Mouse (Mus musculus) liver (tissue): Measurements from ENCODE around the gene Leo1.
"Not testable (repeated sequence)": the region's sequence is repeated elsewhere in the genome, so short reads cannot be mapped to it uniquely, and the experiment has no call there.

Experiments
- DNase-seq: peaks from one replicate; pipeline ENCODE4 v3.0.0-alpha.2; 2020; ENCODE audit warnings: mixed read lengths

Leo1 gene

GRCm38 (mm10) chr9:75479106-75479725 lies 37.9 kb downstream of the Leo1 start:
- DNase-seq = no peak

DNA sequence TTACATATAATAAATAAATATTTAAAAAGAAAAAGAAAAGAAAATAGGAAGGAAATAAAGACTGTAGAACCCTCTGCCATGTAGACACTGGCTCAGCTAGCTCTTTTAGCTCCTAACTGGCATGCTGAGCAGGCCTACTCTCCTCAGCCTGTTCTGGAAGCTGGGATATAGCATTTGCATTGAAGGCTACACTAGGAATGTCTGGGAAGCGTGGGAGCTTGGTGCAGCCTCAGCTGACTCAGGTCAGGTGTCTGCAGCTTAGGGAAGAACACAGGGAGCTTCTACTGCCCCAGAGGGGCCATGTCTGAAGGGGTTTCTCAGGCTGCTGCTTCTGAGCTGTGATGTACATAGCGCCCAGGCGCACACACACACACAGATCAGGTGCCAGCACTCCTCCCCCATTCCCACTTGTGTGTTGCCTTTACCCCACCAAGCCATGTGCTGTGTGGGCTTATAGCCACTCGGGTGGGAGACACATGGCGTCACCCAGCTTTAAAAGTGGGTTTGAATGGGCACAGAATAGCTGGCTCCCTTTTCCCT lies 39.3 kb downstream of the Leo1 start:
- no peak for DNase-seq

GRCm38 (mm10) chr9:75485231-75485630 lies 43.9 kb downstream of the Leo1 start:
- DNase-seq = no peak

DNA sequence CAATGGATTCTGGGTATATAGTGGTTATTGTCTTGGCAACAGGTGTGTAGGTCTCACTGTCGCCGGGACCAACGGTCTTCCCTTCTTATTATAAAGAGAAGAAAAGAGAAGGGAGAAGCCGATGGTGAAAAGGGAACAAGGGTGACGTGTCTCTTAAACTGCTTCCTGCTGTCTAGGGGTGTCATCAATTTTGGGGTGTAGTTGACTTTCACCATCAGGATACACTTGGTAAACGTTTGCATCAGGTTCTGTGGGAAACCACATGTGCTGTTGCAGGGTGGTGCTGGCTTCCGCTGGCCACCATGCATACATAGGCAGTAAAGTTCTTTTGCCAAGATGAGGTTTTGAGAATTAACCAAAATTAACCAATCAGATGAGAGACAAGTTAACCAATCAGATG lies 46.9 kb downstream of the Leo1 start:
- not testable (repeated sequence) for DNase-seq

DNA sequence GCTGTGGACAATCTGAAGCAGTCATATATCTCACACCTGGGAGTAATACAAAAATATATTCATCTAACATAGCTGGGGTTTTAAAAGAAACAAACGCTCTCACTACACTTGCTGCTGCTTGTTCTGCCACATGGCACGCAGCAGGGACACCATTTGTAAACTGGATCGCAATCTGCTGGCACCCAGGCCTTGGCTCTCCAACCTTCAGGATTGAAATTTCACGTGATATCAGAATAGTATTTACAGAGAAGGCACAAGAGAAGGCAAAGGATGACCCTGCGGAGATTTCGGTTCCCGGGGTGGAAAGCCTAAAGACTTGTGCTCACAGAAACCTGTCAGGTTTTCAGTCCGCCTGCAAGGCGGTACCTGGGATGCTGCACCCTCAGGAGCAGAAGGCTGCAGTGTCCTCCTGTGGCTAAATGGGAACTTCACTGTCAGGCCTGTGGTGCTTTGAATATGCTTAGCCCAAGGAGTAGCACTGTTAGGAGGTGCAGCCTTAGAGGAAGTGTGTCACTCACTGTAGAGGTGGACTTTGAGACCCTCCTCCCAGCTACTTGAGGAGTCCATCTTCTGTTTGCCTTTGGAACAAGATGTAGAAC lies 53.2 kb downstream of the Leo1 start:
- no peak for DNase-seq

- DNase-seq = no peak
Measured at GRCm38 (mm10) chr9:75495945-75496344, 54.6 kb downstream of the Leo1 start.

DNA sequence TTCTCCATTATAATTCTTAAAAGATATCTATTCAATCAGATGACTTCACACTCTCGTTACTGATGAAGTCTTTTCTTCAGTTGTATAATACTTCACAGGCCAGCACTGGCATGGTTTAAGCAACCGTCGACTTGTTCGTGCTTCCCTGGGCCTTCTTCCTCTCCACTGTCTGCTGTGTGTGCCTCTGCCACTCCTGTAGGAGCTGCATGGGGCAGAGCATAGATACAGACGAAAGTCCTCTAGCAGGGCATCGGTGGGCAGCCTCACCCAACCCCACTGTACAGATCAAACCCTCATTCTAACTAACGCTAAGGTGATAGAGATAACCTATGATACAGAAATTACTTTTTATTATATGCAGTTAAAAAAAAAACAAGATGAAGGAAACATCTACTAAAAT lies 57.2 kb downstream of the Leo1 start:
- no peak for DNase-seq

DNA sequence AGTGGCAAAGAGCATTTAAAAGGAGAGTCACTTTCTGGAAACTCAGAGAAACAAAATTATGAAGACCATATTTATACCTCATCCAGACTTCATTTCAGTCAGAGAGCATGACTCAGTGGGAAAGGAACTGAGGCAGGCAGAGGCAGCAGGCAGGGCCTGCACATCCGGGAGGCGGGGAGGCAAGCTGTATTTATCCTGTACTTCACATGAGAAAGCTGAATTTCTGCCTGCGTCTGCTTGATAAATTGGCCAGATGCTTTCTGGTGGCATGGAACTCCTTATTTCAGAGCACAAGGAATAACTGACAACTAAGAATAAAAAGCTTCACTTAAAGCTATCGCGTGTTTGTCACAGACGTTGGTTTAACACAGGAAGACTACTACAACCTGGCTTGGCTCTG lies 63.0 kb downstream of the Leo1 start:
- DNase-seq = no peak

DNA sequence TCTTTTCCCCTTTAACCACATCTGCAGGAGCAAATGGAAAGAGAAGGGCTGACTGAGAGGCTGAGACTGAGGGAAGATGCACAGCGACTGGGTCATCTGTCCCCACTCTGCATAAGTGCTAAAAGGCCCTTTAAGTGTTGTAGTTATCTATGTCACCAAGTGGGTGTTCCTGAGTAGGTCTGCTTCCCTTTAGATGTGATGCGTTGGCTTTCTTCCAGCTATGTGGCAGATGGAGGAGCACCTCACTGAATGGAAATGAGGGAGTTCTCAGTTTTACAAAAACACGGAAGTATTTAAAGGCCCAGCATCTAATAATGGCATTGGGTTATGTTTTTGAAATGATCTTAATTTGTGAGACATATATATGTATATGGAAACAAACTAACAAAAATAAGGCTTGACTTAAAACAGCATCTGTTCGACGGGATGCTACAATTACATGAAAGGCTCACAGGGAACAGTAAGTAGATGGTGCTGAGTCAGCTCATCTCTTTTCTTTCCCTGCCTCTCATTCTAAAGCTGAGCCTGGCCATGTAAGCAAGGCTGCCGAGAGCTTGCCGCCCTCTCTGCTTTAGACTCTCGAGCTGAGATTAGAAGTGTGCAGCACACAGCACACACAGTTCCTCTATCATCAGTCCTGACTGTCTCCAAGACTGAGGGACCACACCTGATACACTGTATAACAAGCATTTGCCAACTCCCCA lies 70.1 kb downstream of the Leo1 start:
- DNase-seq = no peak

DNA sequence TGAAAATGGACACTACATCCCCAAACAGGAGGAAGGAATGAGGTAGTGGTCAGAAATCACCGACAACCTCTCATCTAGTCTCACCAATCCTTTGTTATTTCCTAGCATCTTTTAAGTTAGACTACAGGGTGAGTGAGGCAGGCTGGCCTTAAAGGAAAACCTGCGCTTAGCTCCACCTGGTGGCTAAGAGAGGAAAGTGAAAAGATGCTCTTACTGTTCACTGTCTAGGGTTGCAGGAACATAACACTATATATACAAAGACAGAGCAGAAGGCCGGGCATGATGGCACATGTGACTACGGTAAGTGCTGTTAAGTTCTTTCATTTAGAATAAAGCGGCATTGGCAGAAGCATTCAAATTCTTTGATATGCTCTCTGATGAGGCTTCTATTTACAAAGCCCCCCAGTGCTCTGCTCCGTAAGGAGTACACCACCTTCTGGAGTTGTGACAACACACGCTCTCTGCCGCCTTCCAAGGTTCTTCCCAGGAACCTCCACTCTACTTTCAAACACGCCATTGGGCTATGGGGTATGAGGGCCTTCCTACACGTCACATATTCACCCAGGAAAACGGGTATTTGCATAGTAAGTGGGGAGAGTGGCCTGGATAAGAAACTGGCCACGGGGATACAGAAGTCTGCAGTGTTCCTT lies 74.3 kb downstream of the Leo1 start:
- DNase-seq = peak; percentile 28
